Mouse (Mus musculus) left cerebral cortex, postnatal 4 days (tissue): ENCODE data around the gene Kcne1. TPM values are rescaled to one million over a fixed set of nuclear protein-coding genes. Genes with fewer than 3 reads are reported as not detected.

Experiments
- DNase-seq: peaks from one replicate; pipeline ENCODE4 v3.0.0-alpha.2; 2022
- intact Hi-C: fragments of 180-260 bp; cut with DNase I; formaldehyde crosslinking; loops from one replicate; pipeline ENCODE4 v1.15.1; 2025
- total RNA-seq, 2 experiments: library from RNA; stranded (reverse); gene quantifications; 2 replicates each; pipeline ENCODE4 v1.2.3; 2021

Kcne1 gene
- total RNA-seq, 2 experiments from 2014 or later = not detected

DNA sequence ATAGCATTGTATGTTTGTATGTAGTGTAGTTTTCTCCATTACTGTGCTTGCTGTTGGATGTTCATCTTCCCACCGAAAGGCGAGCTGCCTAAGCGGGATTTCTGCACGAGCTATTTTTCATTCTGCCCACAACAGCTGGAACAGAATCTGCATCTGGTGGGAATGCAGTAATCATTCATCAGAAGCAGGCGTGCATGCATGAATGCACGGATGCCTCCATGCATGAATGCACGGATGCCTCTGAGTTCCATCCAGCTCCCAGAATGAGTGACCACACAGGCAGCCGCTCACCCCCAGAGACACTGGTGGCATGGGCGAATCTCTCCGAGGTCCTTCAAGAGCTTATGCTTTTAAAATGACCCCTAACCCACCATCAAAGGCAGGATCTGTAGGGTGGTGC is 1.7 kb downstream of the Kcne1 start:
- intact Hi-C loops = no loop called here
- DNase-seq = no peak

DNA sequence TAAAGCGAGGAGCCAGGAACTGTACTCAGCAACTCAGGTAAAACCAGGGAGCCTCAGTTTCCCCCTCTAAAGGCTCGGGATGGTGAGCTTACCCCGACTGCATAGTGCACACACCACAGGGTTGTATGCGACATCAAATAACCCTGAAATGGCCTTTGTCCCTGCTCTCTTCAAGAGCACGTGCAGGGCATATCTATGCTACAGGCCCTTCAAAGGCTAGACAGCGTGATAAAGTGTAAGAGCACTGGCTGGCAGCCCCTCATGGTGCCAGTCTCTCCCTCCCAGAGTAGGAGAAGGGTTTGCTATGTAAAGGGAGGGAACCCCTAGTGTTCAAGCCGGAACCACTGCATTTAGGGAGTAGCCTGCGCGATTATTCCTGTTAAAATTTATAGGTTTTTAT is 2.2 kb downstream of the Kcne1 start:
- no peak for DNase-seq
- intact Hi-C loops = no loop called here

DNA sequence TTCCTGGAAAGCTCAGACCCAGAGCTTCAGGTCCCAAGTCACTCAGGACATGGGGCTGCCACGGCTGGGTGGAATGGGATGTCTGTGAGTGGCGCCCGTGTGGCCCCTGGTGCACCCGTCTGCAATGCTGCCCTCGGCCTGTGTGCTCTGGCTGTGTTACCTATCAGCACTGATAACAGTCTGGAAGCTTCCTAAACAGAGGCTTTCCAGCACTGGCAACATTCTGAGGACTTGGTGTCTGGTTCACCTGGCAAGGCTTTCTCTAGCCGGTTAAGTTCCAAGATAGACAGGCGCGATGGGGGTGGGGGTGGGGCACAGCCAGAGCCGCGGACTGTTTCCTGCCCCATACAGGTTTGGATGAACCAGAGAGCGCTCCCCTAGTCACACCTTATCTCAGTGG is 3.3 kb downstream of the Kcne1 start:
- intact Hi-C loops = no loop called here
- no peak for DNase-seq

DNA sequence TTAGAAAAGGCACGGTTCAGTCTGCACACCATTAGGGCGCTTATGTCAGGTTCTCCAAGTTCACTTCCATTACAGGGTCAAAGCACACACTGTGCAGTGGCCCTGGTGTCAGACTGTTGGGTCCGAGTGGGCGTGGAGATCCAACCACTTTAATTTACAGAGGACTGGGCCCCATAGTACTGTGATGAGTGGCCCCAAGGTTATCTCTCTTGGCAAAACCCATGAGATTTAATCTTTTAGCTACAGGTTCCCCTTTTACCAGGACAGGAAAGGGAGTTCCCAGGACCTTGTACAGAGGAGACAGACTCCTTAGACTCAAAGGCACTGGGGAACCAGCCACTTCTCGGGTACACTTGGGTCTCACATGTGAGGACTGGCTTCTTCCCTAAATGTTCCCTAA is 3.9 kb downstream of the Kcne1 start:
- intact Hi-C loops = no loop called here
- no peak for DNase-seq

DNA sequence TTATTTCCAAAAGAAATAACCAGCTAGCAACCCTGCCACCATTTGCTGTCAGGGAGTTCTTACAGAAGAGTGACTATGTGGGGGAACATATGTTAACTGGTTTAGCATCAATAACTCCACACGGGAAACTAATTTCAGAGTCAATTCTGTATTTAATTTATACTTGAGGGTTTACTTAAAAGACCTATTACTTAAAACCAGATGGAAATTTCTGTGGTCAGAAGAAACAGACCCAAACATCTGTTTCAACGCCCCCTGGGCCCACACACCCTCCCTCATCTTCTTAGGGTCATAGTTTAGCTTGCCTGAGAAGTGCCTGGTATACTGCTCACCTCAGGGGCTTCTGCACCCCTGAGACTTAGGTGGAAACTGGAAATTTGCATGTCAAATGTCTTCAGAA is 5.4 kb downstream of the Kcne1 start:
- intact Hi-C loops = no loop called here
- DNase-seq = no peak

DNA sequence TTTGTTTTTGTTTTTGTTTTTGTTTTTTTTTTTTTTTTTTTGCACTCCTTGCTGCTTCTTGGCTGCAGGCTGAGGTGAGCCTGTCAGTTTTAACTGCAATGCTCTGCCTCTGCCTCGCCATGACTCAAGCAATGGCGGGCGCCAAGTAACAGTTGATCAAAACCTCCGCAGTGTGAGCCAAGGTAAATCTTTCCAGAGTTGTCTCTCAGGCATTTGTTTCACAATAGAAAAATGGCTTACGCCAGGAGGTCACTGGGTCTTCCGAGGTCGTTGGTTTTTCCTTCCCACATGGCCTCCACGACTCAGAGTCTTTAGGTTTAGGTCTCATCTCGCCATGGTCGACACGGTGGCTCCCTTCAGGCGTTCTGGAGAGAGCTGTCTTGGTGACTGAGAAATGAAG is 6.0 kb downstream of the Kcne1 start:
- no peak for DNase-seq

DNA sequence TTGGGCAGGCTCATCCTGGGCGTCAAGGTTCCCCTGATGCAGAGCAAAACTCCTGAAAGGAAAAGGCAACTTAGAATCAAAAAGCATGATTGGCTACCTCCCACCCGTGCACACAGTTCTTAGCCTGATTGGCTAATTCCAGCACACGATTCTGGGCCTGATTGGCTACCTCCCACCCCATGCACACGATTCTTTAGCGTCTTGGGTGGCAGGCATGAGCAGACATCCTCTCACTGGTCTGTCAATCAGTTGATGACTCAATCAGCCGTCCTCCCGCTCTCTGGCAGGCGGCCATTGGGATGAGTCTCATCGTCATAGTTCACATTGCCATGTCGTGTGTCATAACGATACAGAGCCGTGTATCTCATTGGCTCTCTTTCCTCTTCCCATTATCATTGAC is 10.3 kb downstream of the Kcne1 start:
- intact Hi-C loops = loop anchor here (10.0 kb wide), 1 partner anchor 1106 kb away; no protein-coding TSS in a partner anchor

More for the DNA sequence above, 6.0 kb downstream of the Kcne1 start:
- intact Hi-C loops = no loop called here

DNA sequence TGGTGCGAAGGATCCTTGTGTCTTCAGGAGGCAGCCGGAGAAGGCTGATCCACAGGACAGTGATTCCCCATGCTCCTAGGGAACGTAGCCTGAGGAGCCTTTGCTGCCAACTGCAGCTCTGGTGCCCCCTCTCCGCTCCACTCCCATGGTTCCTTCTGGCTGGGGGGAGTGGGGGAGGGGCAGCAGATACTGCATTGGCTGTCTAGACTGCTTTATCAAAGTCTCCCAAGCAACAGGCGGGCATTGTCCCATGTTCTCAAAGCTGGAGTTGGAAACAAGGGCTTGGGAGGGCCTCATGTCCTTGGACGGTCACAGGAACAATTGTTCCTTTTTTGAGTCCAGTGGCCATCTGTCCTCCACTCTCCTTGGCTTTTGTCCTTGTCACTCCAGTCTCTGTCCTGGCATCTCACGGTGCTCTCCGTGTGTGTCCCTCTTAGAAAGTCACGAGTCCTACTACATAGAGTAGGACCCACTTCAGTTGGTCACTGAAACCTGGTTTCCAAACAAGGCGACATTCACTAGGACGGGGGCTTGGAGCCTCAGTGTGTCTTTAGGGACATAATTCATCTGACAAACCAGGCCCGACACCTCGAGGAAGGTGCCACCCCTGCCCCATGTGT is 12.9 kb downstream of the Kcne1 start:
- intact Hi-C loops = loop anchor here (10.0 kb wide), 1 partner anchor 1108 kb away; no protein-coding TSS in a partner anchor
- DNase-seq = peak; percentile 70

More for the DNA sequence above, 10.3 kb downstream of the Kcne1 start:
- peak; percentile 82 for DNase-seq

DNA sequence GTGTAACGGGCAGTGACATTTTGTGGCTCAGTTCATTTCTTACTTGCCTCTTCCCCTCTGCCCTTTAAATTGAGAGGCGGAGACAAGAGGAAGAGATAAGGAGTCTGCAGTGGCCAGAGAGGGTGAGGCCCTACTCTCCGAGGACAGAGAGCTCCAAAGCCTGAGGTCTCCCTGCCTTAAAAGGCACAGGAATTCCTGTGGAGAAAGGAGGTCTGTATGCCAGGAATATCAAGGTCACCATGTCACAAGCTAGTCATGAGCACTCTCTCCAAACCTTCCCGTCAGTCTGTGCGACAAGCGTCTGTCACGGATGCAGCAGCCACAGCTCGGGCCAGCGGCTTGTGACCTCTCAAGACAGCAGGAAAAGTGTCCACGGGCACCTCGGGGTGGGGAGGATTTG is 14.1 kb downstream of the Kcne1 start:
- DNase-seq = no peak
- intact Hi-C loops = loop anchor here (10.0 kb wide), 1 partner anchor 1110 kb away; no protein-coding TSS in a partner anchor

DNA sequence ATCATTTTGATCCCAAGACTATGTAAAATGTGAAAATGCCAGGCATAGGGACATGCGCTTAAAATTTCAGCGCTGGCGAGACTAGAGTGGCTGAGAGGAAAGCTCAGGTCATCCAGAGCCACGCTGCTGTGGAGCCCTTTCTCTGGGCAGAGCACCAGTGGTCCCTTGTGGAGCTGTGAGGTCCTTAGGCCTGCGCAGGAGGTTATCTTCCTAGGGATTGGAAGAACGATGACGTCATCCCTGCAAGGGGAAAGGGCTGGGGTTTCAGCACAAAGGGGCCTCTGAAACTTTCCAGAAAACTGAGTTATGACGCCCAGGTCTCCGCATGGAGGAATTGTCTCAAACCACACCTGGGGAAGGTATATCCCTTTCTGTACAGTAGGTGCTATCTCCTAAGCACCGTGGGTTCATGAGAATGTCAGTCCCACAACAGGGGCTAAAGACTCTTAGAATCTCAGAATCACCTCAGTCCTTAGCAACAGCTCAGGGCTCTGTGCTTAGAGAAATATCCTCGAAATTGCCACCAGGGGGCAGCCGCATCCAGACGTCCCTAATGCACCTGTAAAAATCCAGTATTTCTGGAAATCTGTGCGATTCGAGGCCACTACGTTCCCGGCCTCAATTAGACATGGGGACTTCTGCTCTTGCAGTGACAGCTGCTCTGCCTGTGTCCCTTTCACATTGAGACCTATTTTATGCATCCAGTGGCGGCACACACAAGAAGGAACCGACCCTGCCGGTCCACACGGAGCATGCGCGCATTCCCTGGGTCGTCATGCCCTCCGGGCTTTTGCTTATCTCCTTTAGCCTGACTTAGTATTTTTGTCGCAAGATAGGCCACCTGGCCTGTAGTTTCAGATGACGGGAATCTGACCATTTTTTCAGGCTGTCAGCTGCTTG is 18.4 kb downstream of the Kcne1 start:
- DNase-seq = peak; percentile 79
- intact Hi-C loops = loop anchor here (5.0 to 10.0 kb wide), 2 partner anchors 106 to 1114 kb away; no protein-coding TSS in a partner anchor

DNA sequence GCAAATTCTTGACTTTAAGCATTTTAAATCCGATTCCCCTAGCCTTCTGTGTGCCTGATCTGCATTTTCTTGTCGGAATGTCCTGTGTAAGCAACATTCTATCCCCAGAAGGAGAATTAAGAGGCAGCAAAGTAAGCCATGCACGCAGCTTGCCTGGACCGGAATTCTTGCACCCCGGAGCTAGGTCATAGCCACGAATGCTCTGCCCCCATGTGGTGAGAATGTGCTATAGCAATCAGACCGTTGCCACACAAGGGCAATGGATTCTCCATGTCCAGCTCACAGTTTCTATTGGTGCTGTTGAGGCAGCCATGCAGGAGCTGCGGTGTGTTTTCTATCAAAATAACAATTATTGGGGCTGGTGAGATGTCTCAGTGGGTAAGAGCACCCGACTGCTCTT is 23.0 kb downstream of the Kcne1 start:
- peak; percentile 79 for DNase-seq
- intact Hi-C loops = loop anchor here (5.0 kb wide), 1 partner anchor 126 kb away; no protein-coding TSS in a partner anchor

DNA sequence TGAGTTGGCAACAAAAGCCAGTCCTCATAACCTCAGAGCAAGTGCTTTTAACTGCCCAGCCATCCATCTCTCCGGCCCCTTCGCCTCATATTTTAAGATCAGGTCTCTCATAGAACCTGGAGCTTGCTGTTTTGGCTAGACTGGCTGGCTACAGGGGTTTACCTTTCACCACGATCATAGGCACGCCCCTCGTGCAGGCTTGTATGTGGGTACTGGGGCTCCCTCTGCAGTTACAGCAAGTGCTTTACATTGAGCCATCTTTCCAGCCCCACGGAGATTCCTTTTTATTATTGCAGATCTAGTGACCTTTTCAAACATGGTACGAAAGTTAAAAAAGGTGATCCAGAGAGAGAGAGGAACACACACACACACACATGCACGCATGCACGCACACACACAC is 24.7 kb downstream of the Kcne1 start:
- DNase-seq = no peak
- intact Hi-C loops = no loop called here

DNA sequence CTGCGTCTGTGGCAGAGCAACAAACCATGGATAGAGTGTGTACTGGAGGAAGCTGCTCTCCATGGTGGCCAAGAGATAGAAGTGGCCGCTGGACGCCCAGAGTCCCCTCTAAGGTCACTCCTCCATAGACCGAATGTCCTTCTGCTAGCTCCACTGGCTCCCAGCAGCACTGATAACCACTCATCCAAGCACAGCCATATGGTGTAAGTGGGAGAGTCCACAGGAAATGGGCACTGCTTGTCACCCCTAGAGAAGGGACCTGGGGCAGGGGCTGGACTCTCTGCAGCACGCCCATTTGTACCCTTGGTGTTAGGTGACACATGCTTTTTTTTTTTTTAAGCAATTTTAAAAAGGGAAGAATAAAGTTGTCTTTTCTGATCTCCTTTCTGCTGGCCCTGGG is 28.3 kb downstream of the Kcne1 start:
- no peak for DNase-seq
- intact Hi-C loops = no loop called here

DNA sequence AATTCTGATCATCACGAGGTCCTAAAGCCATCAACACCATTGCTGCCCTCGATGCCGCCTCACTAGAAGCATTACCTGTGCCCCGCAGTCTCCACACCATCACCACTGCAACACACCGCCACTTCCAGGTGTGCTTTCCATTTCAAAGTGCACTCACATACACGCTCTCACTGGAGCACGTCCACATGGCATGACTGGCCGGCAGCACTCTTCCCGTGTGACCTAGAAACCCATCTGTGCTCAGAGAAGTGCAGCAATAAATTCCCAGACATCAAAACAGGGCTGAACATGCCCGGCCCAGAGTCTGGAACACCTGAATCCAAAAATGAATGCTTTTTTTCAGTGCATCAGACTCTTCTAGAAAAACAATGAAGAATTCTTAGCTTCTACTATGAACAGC is 31.4 kb downstream of the Kcne1 start:
- intact Hi-C loops = no loop called here
- no peak for DNase-seq

DNA sequence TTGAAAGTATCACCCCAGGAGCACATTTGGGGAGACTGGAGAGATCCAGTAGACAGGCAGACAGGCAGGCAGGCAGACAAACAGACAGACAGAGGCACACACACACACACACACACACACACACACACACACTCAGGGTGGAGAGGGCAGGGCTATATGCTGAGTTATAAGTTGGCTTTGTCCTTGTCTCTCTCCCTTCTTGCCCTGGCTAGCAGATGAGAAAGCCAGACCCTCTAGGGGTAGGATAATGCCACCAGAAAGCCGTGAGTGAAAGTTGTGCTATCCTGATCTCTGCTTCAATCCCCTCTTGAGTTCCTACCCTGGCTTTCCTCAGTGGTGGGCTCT is 34.2 kb downstream of the Kcne1 start:
- DNase-seq = no peak
- intact Hi-C loops = no loop called here

DNA sequence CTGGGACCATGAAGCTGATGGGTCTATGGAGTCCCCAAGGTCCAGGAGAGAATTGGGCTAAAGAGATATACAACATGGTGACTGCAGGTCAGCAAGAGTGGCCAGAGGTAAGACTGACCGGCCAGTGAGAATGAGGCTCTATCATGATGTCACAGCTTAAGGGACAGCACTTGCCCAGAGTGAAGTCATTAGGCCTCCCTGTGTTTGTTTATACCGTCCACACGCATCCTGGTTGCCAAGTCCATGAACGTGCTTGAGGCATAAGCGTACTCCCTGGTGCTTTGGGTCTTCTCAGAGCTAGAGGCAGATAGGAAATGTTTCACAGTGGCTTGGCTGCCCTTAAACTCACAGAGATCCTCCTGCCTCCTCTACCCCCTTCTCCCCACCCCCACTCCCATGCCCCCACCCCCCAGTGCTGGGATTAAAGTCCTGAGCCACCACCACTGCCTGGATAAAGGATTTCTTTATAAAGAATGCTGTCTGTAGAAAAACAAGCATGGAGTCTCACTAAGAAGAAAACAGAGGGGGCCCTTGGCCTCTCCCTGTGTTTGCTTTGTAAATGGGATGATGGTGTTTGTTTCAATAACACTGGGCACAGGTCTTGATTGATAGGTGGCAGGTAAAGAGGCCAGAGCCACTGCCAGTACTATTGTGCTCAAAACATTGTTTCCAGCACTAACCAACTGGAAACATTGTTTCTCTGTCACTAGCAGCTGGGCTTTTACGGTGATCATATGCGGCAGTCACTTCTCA is 34.8 kb downstream of the Kcne1 start:
- intact Hi-C loops = no loop called here
- no peak for DNase-seq

DNA sequence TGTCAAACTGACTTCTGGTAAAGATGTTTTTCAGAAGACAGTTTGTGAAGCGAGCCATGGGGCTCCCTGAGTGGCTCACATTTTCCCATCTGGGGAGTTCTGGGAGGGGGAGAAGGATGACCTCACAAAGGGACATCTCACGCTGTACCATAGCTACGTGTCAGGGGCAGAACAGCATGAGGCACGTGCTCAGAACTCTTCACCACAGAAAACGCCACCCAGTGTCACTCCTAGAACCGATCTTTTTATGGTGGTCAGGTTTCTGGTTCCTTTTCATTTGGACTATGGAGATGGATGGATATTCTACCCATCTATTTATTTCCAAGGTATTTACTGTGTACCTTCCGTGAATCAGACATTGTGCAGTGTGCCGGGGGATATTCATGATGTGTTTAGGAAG is 37.9 kb downstream of the Kcne1 start, which contains the start of gene Fam243:
TSS of gene Fam243 (minus strand) at position 101 of the 400 bp plus-strand sequence.
- no peak for DNase-seq
- intact Hi-C loops = no loop called here

DNA sequence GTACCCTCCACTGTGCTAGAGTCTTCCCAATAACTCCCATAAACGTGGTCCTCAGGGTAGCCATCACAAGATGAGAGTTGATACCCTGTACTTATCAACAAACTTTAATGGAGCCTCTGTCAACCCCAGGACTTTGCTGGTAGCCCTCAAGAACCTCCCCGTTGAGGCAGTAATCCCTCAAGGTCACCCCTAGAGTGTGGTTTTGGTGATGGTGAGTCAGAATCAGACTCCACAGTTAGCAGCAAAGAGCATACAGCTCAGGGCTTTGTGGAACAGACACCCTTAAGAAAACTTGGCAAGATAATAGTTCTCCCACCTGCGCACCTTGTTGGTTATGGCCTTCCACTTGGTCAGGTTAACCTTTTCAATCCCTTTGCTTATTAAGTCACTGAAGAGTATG is 38.9 kb downstream of the Kcne1 start:
- DNase-seq = no peak
- intact Hi-C loops = no loop called here

DNA sequence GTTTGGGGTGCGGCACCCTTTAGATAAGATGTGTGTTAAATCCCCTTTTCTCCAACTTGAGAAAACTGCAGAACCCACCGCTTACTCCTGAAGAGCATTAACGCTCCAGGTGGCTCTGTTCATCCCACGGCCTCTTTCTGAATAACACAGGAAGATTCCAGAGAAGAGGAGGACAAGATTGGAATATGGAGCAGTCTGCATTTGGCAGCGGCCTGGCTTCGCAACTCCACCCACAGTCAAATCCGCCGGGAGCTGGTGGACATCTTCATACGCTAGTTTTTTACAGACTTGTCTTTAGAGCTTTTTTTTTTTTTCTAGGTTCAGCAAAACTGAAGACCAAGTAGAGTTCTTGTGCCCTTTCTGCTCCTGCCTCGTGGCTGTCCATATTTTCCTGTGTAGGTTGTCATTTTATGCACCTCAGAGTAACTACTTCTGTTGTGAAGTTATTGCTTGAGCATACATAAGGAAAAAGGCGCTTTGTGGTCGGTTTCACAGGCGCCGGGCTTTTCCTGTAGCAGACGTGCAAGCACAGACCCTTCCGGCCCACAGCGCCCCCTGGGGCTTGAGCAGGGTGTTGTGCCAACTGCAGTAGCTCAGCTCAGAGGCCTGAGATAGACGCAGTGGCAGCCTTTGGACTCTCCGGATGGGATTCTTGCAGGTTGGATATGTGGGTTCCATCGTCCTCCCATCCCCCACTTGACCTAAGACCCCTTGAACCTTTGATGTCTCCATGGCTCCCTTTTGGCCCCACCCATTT is 39.7 kb downstream of the Kcne1 start:
- peak; percentile 61 for DNase-seq
- intact Hi-C loops = loop anchor here (10.0 kb wide), 1 partner anchor 1225 kb away; no protein-coding TSS in a partner anchor

DNA sequence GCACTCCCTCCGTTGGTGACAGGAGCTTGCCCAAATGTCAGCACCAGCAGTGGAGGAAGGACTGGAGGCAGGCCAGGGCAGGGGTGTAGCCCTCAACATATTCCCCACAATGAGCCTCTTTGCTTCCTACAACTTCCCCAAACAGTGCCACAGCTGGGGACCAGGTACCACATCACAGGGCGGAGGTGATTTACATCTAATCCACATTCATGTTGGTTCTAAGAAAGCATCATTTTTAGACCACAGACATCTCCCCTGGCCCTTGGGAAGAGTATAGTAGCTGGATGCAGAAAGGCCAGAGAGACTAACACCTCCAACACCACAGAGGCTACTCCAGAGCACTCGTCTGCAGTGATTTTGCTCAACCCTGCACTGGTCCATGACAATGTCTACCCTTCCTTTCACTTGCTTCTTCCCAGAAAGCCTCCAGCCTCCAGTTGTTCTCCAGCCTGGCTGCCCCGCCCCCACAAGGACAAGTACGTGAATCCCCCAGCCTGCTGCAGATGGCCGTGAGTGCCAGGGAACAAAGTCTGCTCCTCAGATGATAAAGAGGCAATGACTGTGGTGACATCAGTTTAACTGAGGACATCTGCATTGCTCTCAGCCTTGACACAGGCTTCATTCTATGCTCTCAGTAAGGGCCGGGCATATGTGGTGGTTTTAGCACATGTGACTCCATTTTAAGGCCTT is 43.1 kb downstream of the Kcne1 start:
- intact Hi-C loops = loop anchor here (10.0 kb wide), 1 partner anchor 1229 kb away; no protein-coding TSS in a partner anchor
- no peak for DNase-seq
